Comparison of ENCODE assay signal across 8 mouse cellular contexts in the genomic region with DNA sequence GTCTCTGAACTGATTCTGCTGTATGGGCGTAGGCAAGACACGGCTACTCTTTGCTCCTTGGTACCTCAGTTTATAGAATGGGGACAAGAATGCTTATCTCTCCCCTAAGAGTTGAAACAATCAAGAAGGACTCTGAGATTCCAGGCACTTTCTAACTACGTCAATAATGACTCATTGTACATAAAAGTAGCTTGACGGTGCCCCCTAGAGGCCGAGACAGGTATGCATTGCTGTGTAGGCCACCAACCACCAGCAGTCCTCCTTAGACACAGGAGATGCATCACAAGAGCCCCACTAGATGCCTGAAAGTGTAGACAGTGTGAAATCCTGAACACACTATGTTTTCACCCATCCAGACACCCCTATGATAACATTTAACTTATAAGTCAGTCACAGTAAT. TPM values are rescaled to one million over a fixed set of nuclear protein-coding genes. Genes with fewer than 3 reads are reported as not detected.
DNase-seq lines count a peak whose midpoint lies in the region; ATAC-seq and TF ChIP-seq lines count a peak whose summit lies in the region.
"Had no signal": no experiment of that assay in that cellular context is flagged by ENCODE, and none has a peak within 500 bp of the region (broad histone marks: within the 10 kb centered on the region; RNA-seq: fewer than 3 reads in every experiment).

No protein-coding gene starts in this region.

- H3K9ac ChIP-seq in liver, embryonic 14.5 days (replicated peaks): no peak overlapping the region

- no peak overlapping the region for H3K4me3 ChIP-seq in left cerebral cortex, adult 2 months
- H3K4me3 ChIP-seq in G1E (ENCODE audit: low read depth, low read length): no peak overlapping the region
- H3K4me3 ChIP-seq in liver, embryonic 14.5 days (ENCODE audit: insufficient read depth in 1 of 2, low read depth in 2 of 2, low read length in 2 of 2): no peak overlapping the region
- H3K4me3 ChIP-seq in small intestine, adult 2 months (ENCODE audit: low read depth, low read length): no peak overlapping the region
- H3K4me3 ChIP-seq: megakaryocyte, embryonic 14.5 days had no signal

- peaks cover 78% of the 10 kb centered on the region for H3K36me3 ChIP-seq in G1E (replicated peaks)
- no peaks in the 10 kb centered on the region for H3K36me3 ChIP-seq in liver, embryonic 14.5 days (replicated peaks; ENCODE audit: control insufficient read depth, insufficient read depth, low read depth)
- no peaks in the 10 kb centered on the region for H3K36me3 ChIP-seq in small intestine, adult 2 months (ENCODE audit: control insufficient read depth, insufficient read depth, low read length)

- ATAC-seq in G1E (ENCODE audit: extremely low read depth, insufficient number of reproducible peaks, low FRiP score, poor library complexity, severe bottlenecking): 0 out of 2 replicates have a peak, but pooled peaks have one; percentile 28
- ATAC-seq in granulocyte monocyte progenitor cell, adult 5-6 weeks (replicated peaks; ENCODE audit: poor library complexity, severe bottlenecking): peak; percentile 78
- no peak for ATAC-seq in liver, embryonic 14.5 days (ENCODE audit: insufficient read depth)

- TF ChIP-seq POLR2A in small intestine, adult 2 months (IDR thresholded peaks at IDR 0.05; ENCODE audit: low read depth, low read length): no peak

- H3K27me3 ChIP-seq in G1E (ENCODE audit: insufficient read depth, low read length): no peaks in the 10 kb centered on the region
- H3K27me3 ChIP-seq in liver, embryonic 14.5 days (ENCODE audit: control insufficient read depth, insufficient read depth, low read length): no peaks in the 10 kb centered on the region
- no peaks in the 10 kb centered on the region for H3K27me3 ChIP-seq in small intestine, adult 2 months (ENCODE audit: control insufficient read depth, insufficient read depth, low read length)
- H3K27me3 ChIP-seq: megakaryocyte, embryonic 14.5 days had no signal

- H3K4me1 ChIP-seq in G1E (ENCODE audit: insufficient read depth, low read depth, low read length): no peaks in the 10 kb centered on the region
- no peaks in the 10 kb centered on the region for H3K4me1 ChIP-seq in liver, embryonic 14.5 days (replicated peaks; ENCODE audit: control insufficient read depth in 2 of 2, insufficient read depth in 2 of 2, low read length in 1 of 2)
- no peaks in the 10 kb centered on the region for H3K4me1 ChIP-seq in small intestine, adult 2 months (ENCODE audit: control insufficient read depth, insufficient read depth, insufficient read length, low read length)
- H3K4me1 ChIP-seq: megakaryocyte, embryonic 14.5 days had no signal

- no peak overlapping the region for H3K4me2 ChIP-seq in liver, embryonic 14.5 days (ENCODE audit: low read depth)

- no peak overlapping the region for H3K27ac ChIP-seq in left cerebral cortex, adult 2 months
- no peak overlapping the region for H3K27ac ChIP-seq in liver, embryonic 14.5 days
- no peak overlapping the region for H3K27ac ChIP-seq in small intestine, adult 2 months (ENCODE audit: insufficient read depth, low read depth, low read length)

- TF ChIP-seq EP300 in liver, embryonic 14.5 days (IDR thresholded peaks at IDR 0.05; ENCODE audit: low read depth): no peak

- TF ChIP-seq CTCF in left cerebral cortex, adult 2 months (IDR thresholded peaks at IDR 0.05): peak; percentile 69
- TF ChIP-seq CTCF in G1E (IDR thresholded peaks at IDR 0.05; ENCODE audit: low read depth, low read length): peak; percentile 46; the same call in 1 of the 2 replicates
- TF ChIP-seq CTCF in liver, embryonic 14.5 days (IDR thresholded peaks at IDR 0.05; ENCODE audit: low read depth): peak; percentile 73
- TF ChIP-seq CTCF in small intestine, adult 2 months (IDR thresholded peaks at IDR 0.05; ENCODE audit: extremely low read depth, insufficient read length, insufficient replicate concordance, low read depth, low read length): peak; percentile 58; the same call in 1 of the 2 replicates

- no peaks in the 10 kb centered on the region for H3K9me3 ChIP-seq in G1E (replicated peaks)
- H3K9me3 ChIP-seq in liver, embryonic 14.5 days (ENCODE audit: control insufficient read depth, low read length): no peaks in the 10 kb centered on the region
- H3K9me3 ChIP-seq: megakaryocyte, embryonic 14.5 days had no signal

- 35% methylated on average over 5 of the region's 5 CpGs for WGBS in liver, embryonic 14.5 days (ENCODE audit: insufficient replicate concordance)
- 33% methylated on average over 5 of the region's 5 CpGs for WGBS in small intestine, adult 2 months

- intact Hi-C loops in left cerebral cortex, adult 2 months (cut with DNase I): loop anchor here (2.0 kb wide), 1 partner anchor 38 kb away; no protein-coding TSS in a partner anchor

- peak; percentile 50 to 59 for DNase-seq in left cerebral cortex, adult 2 months (ENCODE audit: extremely low spot score in 1 of 2, low spot score in 2 of 2)
- DNase-seq in left cerebral cortex, adult 8-10 months (ENCODE audit: low spot score in 2 of 2): no peak
- no peak for DNase-seq in G1E (ENCODE audit: low spot score)
- peak; percentile 78 for DNase-seq in brain, adult 2 months (ENCODE audit: low read depth, low spot score)
- peak in 1 of 3 experiments; percentile 36 for DNase-seq in liver, embryonic 14.5 days (ENCODE audit: low read depth in 3 of 3, low spot score in 3 of 3)

RNA-seq across cellular contexts. Expression of gene Crtam, which starts 24.0 kb away (rescaled TPM):
- total RNA-seq in left cerebral cortex, adult 2 months (2021): under 1 TPM in 1 of 2 experiments, not detected in 1; 0.18 TPM
- under 1 TPM in 2 of 4 experiments, not detected in 2; 0.13 to 0.23 TPM for total RNA-seq in left cerebral cortex, adult 8-10 months (2022)
- not detected in 2 replicates for total RNA-seq in G1E (2014; fragmentation: Nextera tagmentation)
- 0.05 and 0.06 TPM in 2 replicates for total RNA-seq in G1E (2017)
- polyA plus RNA-seq in G1E (2012): not detected in 2 replicates
- total RNA-seq in granulocyte monocyte progenitor cell, adult 5-6 weeks (2014; fragmentation: Nextera tagmentation): not detected in 2 replicates
- total RNA-seq in granulocyte monocyte progenitor cell, adult 5-6 weeks (2017): 0.10 TPM in 1 of 2 replicates, not detected in the other
- polyA plus RNA-seq in liver, embryonic 14.5 days (2012; rRNA removed): 0.04 and 0.06 TPM in 2 replicates
- not detected in 2 replicates for polyA plus RNA-seq in liver, embryonic 14.5 days (2014; fragmentation: Nextera tagmentation; extraction: Ambion mirVana)
- 0.08 TPM in 2 replicates for polyA plus RNA-seq in small intestine, adult 2 months (2012; rRNA removed)

Comparison
In these comparisons a context has a peak if more than half of its experiments do, and no peak if none do; other contexts are left out.
1. DNase-seq: peak in left cerebral cortex, adult 2 months (2 of 2) and brain, adult 2 months (single experiment); none in left cerebral cortex, adult 8-10 months (0 of 2) and G1E (single experiment).
2. Peak in every context shown above with its lines, with median percentiles within 50 percentile points of each other: CTCF ChIP-seq.